Mouse (Mus musculus) skeletal muscle tissue, adult 2 months (tissue): ENCODE results near the gene Bpifc.
"Not testable (repeated sequence)": the region's sequence is repeated elsewhere in the genome, so short reads cannot be mapped to it uniquely, and the experiment has no call there.

Experiments used
- DNase-seq: peaks from one replicate; pipeline ENCODE4 v3.0.0-alpha.2; 2012; ENCODE audit warnings: low read depth, low spot score

Bpifc gene

GRCm38 (mm10) chr10:86011781-86012180 lies at the start of gene Bpifc:
Gene Bpifc, minus strand, starts transcription at chr10:86011895.
- DNase-seq = no peak

GRCm38 (mm10) chr10:86060267-86060666 lies 48.6 kb upstream of the Bpifc start:
- no peak for DNase-seq

GRCm38 (mm10) chr10:86057712-86058111 lies 46.0 kb upstream of the Bpifc start:
- no peak for DNase-seq

GRCm38 (mm10) chr10:86057286-86057685 lies 45.6 kb upstream of the Bpifc start:
- no peak for DNase-seq

- DNase-seq = no peak
Observed at GRCm38 (mm10) chr10:86056297-86056903, 44.7 kb upstream of the Bpifc start.

GRCm38 (mm10) chr10:86052818-86053522 lies 41.3 kb upstream of the Bpifc start:
- DNase-seq = no peak

GRCm38 (mm10) chr10:86050522-86050921 lies 38.8 kb upstream of the Bpifc start:
- no peak for DNase-seq

GRCm38 (mm10) chr10:86047786-86048185 lies 36.1 kb upstream of the Bpifc start:
- DNase-seq = no peak

GRCm38 (mm10) chr10:86046371-86046770 lies 34.7 kb upstream of the Bpifc start:
- DNase-seq = no peak

GRCm38 (mm10) chr10:86044066-86044465 lies 32.4 kb upstream of the Bpifc start:
- DNase-seq = no peak

- no peak for DNase-seq
Observed at GRCm38 (mm10) chr10:86043651-86044050, 32.0 kb upstream of the Bpifc start.

- peak; percentile 18 for DNase-seq
Observed at GRCm38 (mm10) chr10:86034007-86034728, 22.5 kb upstream of the Bpifc start.

GRCm38 (mm10) chr10:86032517-86032916 lies 20.8 kb upstream of the Bpifc start:
- no peak for DNase-seq

- no peak for DNase-seq
Observed at GRCm38 (mm10) chr10:86030743-86031142, 19.0 kb upstream of the Bpifc start.

GRCm38 (mm10) chr10:86026807-86027206 lies 15.1 kb upstream of the Bpifc start:
- DNase-seq = not testable (repeated sequence)

- DNase-seq = no peak
Observed at GRCm38 (mm10) chr10:86026354-86026753, 14.7 kb upstream of the Bpifc start.

GRCm38 (mm10) chr10:86025906-86026305 lies 14.2 kb upstream of the Bpifc start:
- DNase-seq = no peak

- DNase-seq = no peak
Observed at GRCm38 (mm10) chr10:86023149-86023548, 11.5 kb upstream of the Bpifc start.

GRCm38 (mm10) chr10:86022474-86022816 lies 10.8 kb upstream of the Bpifc start:
- no peak for DNase-seq

GRCm38 (mm10) chr10:86021749-86022473 lies 10.2 kb upstream of the Bpifc start, which contains the start of gene Fbxo7:
Gene Fbxo7, plus strand, starts transcription at chr10:86021972.
- DNase-seq = peak; percentile 88

- no peak for DNase-seq
Observed at GRCm38 (mm10) chr10:86021408-86021748, 9.7 kb upstream of the Bpifc start.

GRCm38 (mm10) chr10:86018813-86019212 lies 7.1 kb upstream of the Bpifc start:
- no peak for DNase-seq
